Mouse (Mus musculus): ENCODE measurements around the gene Iqschfp.

Gene Iqschfp

DNA sequence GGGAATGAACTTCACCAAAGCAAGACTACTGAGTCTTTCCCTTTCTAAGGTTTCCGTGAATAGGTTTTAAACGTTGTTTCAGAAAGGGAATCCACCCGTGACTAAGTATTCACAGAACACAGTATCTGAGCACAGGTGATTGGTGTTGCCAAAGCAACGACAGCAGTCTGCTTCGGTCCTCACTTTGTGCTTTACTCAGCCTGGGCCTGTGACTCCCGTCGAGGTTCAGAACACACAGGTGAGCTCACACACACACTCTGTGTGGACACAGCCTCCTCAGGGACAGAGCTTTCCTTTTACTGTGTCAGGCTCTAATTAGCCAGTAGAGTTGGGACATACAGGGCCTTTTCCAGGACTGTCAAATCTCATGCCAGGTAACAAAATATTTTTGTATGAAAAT, 542.4 kb downstream of the Iqschfp start:
- no peak for DNase-seq (ENCODE audit: low read depth)

DNA sequence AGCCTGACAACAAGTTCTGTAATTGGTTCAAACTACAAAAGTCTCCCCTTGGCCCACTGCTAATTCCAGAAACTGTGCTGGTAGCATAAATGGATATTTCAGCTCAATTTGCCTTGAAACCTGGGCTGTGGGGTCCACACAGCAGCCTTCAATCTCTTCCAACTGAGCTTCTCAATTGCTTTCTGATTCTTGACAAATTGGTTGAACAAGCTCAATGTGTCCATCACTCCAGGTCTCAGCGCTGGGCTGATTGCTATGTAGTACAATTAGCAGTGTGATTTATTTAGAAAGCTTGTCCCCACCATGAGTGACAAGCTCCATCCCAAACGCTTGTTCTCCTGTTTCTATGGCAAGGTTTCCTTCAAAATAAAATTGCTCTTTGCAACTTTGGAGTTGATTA, 542.9 kb downstream of the Iqschfp start:
- DNase-seq (ENCODE audit: low read depth) = no peak

DNA sequence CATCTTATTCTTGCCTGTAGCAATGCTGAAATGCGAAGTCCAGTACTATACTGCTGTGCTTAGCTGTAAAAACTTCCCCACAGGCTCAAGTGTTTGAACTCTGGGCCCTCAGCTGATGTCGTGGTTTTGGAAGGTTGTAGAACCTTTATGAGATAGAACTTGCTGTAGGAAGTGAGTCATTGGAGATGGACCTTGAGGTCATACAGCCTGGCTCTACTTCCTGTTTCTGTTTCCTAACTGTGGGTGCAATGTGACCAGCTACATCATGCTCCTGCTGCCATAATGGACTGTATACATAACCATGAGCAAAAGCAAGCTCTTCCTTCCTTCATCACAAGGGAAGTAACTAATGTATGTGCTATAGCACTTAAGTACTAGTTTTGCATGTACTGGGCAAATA, 556.4 kb downstream of the Iqschfp start:
- DNase-seq (ENCODE audit: low read depth) = no peak

DNA sequence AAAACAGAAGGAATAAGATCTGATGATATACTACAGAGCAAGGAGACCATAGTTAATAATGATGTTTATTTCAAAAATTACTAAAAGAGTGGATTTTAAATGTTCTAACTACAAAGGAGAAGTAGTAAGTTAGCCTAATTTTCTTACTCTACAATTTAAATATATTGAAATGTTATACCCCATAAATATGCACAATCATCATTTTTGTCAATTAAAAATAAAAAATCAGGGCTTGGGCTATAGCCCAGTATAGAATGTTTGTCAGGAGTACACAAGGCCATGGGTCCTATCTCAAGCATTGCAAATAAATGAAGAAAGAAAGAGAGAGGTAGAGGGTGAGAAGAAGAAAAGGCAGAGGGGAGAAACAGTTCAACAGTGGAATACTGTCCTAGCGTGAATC, 559.6 kb downstream of the Iqschfp start:
- no peak for DNase-seq (ENCODE audit: low read depth)

DNA sequence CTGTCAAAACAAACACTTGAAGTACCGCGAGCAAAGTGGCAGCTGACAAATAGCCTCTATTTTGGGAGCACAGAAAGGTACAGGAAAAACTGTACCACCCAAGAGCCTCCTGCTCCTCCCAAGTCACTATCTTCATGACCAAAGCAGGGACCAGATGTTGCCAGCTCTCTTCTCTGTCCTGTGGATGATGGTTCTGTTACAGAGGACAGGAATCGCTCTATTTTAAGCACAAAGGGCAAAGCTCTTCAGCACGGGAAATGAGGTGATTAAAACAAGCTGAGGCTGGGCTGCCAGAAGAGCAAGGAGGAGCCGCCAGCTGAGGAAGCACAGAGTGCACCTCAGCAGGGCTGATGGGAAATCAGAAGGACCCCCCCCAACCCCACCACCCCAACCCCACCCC, 561.2 kb downstream of the Iqschfp start:
- DNase-seq (ENCODE audit: low read depth) = no peak

DNA sequence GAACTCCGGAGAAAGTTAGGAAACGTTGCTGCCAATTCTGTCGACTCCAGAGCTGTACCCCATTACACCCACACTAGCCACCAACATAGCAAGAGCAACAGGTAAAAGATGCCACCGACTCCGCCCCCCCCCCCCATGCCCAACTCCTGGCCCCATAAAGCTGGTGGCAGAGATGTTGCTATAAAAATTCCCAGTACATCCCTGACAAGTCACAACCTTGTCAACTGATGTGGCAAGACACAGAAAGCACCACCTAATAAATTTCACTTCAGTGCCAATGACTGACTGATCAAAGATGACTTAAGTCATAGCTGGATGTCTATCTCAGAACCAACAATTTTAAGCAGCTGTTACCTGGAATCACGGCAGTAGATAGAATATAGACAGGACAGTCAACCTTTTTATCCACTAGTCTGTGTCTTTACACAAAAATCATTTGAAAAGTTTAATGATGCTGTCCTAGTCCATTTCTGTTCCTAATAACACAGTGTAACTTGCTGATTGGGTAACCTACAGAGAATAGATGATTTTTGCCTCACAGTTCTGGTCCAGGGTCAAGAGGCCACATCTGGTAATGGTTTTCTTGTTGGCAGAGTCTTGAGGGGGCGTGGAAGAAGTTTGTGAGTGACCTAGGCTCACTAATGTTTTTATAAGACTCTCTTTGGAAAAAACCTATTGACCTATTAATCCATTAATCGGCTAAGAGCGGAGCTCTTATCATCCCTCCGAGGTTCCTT, 561.9 kb downstream of the Iqschfp start:
- DNase-seq (ENCODE audit: low read depth) = no peak

DNA sequence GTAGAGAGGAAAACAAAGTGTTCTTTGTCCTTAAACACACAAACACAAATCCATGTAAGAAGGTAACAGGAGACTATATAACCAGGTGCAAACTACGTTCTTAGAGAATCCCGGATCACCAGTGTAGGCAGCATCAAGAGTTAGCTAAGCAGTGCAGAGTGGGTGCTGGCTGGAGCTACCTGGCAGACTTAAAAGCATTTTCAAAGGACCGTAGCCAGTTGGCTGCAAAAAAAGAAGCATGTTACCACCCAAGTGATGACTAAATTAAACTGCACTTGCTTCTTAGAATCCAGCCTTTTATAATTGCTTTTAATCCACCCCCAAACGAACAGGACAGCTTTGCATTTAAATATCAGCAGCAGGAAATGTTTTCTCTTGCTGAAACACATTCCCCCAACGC, 574.6 kb downstream of the Iqschfp start:
- DNase-seq (ENCODE audit: low read depth) = no peak

DNA sequence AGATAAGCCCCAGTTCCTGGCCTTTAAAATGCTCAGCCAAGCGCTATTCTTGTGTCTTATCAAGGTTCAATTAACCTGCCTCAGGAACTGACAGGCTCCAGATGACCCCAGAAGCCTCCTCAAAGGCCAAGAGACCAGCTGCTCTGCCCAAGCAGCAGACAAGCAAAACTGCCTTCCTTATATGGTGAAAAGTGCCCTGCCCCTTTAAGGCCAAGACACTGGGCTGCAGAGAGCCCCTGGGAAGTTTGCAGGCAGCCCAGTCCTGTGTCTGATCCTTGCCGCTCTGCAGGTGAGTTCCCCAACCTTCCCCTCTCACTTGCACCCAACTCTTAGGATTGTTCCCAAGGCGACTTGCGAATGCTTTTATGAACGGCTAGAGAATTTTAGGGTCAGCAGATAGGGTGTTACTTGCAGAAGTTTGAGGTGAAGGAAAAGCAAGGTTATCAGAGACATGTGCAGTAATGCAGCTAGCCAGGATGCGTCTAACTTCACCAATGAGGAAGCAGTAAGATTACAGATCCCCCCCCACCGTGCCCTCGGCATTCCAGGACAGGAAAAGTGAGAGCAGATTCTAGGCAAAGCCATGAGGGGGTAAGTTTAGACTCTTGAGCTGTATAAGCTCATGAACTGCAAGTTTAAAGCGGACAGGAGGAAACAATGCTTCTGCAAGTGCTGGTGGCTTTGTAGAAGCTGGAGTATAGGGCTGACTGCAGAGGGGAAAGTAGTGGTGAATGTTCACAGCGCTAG, 576.1 kb downstream of the Iqschfp start:
- no peak for DNase-seq (ENCODE audit: low read depth)

DNA sequence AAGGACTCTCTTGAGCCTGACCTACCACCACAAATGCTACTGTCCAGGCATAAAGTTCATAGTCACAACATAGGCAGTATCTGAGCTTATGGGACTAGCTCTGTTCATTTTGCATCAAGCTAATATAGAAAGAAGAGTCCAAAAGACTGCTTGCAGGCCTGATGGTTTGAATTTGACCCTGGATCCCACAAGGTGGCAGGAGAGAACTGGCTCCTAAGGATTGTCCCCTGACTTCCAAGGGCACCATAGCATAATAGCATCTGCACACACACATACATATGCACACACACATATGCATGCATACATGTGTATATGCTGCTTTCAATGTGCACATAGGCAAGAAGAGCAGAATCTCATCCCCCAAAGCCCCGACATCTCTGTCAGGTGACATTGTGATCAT, 577.6 kb downstream of the Iqschfp start:
- no peak for DNase-seq (ENCODE audit: low read depth)

DNA sequence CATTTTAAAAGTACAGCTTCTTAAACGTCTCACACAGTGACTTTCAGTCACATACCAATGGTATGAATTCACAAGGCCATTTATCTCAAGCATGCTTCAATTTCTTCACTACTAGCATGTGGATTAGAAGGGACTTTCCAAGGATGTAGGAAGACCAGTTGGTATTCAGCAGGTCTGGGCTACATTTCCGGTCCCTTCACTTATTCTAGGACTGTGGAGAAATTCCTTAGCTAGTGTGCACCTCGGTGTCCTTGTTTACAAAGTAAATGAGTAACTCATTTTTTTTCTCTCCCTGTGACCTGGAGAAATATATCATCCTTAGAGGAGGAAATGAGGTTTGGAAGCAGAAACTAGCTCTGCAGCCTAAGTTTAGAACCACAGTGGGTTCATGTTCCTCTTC, 578.0 kb downstream of the Iqschfp start:
- DNase-seq (ENCODE audit: low read depth) = no peak

DNA sequence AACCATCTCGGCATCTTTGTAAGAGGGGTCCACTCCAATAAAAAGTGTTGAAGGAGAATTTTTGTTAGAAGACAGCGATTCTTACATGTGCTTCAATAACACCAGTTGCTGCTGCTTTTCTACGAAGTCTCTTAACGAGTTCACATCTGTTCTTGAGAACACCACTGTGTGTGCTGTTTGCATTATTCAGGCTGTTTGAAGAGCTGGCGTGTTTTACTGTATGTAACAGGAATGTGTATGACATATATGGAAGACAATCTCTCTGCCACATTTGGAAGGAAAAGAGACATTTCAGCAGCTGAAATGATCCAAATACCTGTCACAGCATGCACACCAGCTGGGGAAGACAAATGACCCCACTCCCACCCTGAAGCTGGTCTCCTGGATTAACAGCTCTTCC, 578.6 kb downstream of the Iqschfp start:
- DNase-seq (ENCODE audit: low read depth) = no peak

DNA sequence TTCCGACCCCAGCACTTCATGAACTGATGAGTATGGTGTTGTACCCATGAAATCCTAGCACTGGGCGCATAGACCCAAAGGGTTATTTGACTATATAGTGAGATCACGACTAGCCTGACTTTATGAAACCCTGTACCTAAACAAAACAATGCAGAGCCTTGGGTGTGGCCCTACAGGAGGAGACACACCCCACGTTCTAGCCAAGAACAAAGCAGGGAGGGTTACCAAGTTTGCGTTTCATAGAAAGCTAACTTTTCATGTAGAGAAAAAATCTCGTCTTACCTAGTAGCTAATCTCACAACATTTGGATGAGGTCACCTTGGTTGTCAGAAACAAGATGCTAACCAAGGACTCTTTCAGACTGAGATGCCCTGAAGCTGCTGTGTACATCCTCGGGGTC, 584.3 kb downstream of the Iqschfp start:
- DNase-seq (ENCODE audit: low read depth) = no peak

DNA sequence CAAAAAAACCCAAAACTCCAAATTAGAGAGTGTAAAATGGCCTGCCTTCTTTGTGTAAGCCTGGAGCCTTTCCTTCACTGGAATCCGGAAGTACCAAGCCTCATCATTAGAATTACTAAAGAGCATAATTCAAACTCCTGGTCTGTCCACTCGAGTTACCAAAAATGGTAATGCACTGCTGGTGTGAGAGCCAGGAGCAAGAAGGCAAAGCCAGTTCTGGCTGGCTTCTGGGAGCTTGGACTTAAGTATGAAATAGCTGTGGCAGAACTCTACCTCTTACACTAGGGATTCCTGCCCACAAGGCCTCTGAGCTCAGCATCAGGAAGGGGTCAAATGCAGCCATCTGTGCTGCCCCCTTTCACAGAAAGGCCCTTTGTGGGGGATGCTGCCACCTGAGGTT, 585.4 kb downstream of the Iqschfp start:
- DNase-seq (ENCODE audit: low read depth) = no peak

DNA sequence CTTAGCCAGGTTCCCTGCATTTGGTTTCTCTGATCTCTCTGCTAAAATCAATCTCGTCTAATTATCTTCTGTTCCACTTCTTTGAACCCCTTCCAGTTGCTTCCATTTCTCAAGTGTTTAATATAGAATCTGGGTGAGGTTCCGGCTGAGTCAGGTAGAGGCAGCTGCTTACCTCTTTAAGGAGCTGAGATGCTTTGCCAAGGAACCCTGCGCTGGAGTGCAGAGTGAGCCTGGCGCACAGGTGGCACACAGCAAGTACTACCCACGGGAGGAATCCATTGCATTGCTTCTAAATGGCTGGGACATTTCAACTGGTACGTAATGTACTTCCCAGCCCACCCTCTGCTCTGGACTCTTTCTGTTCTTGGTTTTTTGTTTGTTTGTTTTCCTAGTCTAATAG, 587.2 kb downstream of the Iqschfp start:
- no peak for DNase-seq (ENCODE audit: low read depth)

DNA sequence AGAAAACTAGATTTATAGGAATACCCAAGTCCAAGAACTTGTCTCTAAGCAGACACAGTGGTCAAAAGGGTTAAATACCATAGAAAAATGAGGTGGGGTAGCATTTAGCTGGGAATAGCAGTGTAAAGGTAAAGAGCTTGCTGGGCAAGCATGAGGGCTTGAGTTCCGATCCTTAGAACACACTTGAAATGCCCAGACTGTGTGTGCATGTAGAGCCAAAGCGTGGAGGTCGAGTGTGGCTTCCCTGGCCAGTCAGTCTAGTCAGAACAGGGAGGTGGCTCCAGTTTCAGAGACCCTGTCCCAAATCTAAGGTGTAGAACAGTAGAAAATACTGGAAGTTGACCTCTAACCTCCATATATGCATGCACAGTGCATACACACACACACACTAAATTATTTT, 591.5 kb downstream of the Iqschfp start:
- no peak for DNase-seq (ENCODE audit: low read depth)

DNA sequence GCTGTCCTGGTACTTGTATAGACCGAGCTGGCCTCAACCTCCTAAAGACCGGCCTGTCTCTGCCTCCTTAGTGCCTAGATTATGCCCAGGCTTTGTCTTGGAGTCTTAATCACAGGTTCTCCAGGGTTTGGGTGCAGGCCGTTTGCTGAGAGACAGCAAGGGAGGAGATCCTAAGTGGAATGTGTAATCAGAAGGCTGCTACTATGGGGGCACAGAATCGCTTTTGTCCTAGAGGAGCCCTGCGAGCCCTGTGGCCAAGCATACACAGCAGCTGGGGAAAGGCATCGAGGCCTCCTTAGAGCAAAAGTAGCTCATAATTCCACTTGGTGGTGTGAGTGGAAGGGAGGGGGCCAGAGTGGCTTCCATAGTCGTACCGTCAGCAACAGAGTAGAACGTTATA, 592.0 kb downstream of the Iqschfp start:
- DNase-seq (ENCODE audit: low read depth) = no peak

DNA sequence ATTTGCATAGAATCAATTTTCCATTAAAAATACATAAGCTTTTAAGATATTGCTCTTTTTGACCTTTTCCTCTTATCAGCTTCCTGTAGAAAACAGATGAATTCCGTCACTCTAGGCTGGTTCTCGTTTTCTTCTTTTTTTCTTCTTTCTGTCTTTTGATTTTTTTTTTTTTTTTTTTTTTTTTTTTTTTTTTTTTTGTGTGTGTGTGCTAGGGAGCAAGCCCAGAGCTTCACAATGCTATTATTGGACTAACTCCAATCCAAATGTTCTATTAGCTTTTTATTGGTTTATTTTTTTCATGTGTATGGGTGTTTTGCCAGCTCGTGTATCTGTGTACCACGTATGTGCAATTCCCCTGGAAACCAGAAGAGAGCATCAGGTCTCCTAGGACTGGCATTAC, 592.5 kb downstream of the Iqschfp start:
- no peak for DNase-seq (ENCODE audit: low read depth)

DNA sequence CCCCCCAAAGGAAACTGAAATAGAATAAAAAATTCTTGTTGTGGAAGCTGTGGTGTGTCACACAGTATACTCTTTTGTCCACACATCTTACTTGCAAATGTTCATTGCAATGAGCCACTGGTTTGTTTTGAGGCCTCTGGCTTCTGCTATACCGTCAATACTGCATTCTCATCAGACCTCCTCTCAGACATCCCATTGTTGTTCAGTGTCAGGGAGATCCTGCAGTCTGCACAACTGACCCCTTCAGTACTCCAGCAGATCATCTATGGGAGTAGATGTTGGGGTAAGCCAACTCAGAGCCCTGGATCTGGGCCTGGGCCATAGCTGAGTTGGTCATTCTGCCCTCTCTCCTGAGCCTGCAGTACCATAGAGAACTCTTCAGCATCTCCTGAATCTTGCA, 595.6 kb downstream of the Iqschfp start:
- DNase-seq (ENCODE audit: low read depth) = no peak

DNA sequence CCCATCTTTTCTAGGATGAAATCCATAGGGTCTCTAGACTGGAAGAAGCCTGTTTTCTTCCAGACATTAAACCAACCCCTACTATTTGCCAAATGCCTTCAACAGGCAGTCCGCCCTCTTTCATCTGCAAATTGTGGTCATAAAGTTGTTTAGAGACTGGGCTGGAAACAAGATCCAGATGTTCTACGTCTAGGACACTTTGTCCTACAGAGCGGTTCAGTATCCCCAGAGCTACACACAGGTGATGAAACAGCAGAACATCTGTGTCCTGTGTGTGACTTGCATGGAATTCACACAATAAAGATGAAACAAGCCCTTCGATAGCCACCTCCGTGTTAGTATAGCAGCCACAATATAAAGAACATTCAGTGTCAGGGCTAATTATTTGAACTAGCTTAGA, 596.3 kb downstream of the Iqschfp start:
- DNase-seq (ENCODE audit: low read depth) = no peak

DNA sequence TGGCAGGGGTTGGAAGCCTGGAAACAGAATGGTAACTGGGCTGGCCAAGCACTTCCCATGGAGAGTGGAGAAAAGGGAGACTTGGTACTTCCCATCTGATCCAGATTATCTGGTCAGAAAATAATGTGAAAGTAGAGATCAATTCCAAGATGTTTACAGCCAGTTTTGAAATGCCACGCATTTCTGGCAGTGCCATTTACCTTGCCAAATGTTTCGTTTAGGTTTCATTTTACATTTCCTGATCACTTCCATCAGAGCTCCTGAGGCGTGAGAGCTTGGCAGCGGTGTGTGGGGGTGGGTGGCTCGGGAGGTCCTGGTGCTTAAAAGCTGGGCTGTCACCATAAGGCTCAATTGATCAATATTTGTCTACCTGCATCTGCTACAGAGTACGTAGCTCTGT, 599.5 kb downstream of the Iqschfp start:
- no peak for DNase-seq (ENCODE audit: low read depth)

DNA sequence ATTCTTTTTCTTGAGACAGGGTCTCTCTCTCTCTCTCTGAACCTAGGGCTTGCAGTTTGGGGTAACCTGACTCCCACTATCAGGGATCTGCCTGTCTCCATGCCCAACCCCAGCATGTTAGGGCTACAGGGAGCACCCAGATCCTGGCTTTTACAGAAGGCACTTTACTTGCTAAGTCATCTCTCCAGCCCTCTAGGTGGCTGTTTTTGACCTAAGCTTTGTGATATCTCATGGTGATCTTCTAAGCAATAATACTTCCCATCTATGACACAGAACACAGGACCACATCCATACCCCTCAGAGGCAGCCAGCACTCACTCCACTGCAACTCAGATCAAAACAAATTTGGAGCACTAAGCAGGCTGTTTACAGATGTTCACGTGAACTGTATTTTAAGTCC, 600.0 kb downstream of the Iqschfp start:
- DNase-seq (ENCODE audit: low read depth) = no peak

DNA sequence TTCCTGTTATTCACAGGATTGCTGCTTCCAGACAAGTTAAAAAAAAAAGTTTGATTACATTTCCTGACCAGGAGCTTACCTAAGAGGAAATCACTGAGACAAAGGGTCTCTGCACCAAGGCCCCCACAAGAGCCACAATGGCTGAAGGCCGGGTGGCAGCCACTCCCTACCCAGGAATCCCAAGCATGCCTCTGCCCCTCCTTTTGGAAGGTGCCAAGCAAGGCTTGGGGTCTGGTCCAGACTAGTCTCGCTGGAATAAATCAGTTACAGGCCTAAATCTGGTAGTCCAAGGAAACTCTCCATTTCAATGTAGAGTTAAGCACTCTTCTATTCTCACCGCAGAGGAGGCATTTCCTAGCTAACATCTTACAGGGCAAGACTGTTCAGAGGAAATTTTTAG, 600.5 kb downstream of the Iqschfp start:
- DNase-seq (ENCODE audit: low read depth) = no peak

DNA sequence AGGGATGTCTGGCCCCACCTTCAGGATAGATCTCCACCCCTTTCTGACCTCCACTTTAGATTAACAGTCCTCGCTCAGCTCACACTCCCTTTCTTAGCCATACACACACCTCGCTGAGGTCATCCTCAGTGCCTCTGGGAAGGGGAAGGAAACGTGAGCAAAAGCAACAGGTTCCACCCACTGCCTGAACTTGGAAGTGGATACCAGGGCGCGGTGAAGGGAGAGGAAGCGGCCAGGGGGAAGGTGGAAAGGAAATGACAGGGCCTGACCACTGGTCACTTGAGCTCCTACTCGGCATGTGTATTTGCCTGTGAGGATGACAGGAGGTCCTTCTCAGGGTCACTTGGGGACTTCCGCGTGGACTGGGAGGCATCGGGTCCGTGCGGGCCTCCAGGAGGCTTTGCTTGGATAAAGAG, 601.1 kb downstream of the Iqschfp start:
- no peak for DNase-seq (ENCODE audit: low read depth)
